Mouse (Mus musculus) gastrocnemius, postnatal 14 days (tissue): Measurements from ENCODE around the gene Gm45716. TPM values are rescaled to one million over a fixed set of nuclear protein-coding genes. Genes with fewer than 3 reads are reported as not detected.

Source experiments
- DNase-seq: peaks from one replicate; pipeline ENCODE4 v3.0.0; 2021; ENCODE audit warnings: mixed read lengths
- intact Hi-C: fragments of 180-260 bp; cut with DNase I; formaldehyde crosslinking; loops from one replicate; pipeline ENCODE4 v1.15.1; 2025; ENCODE audit warnings: low total_unique reads
- long read RNA-seq, 2 experiments: library from polyadenylated mRNA; stranded (forward); transcript quantifications; one replicate each; pipeline ENCODE4 v2.0.0; 2021
- total RNA-seq, 2 experiments: library from RNA; stranded (reverse); gene quantifications; 2 replicates each; pipeline ENCODE4 v1.2.3; 2021

Gene Gm45716
- 1 to 10 TPM; 1.9 to 2.4 TPM for total RNA-seq
- long read RNA-seq, experiment 1, partial matches to known transcripts: 3 of 3 reads
- long read RNA-seq, experiment 1, other reads (novel, unspliced or antisense): 0 of 3 reads
- long read RNA-seq, experiment 2, partial matches to known transcripts: 4 of 4 reads
- long read RNA-seq, experiment 2, other reads (novel, unspliced or antisense): 0 of 4 reads

- DNase-seq: no peak
- intact Hi-C loops: loop anchor here (5.0 to 10.0 kb wide), 2 partner anchors 117 to 430 kb away; no protein-coding TSS in a partner anchor
Measured at GRCm38 (mm10) chr11:90187441-90187840, at the start of gene Gm45716. TSS of gene Gm45716 (plus strand) at chr11:90187683.

GRCm38 (mm10) chr11:90142393-90142792 lies 45.1 kb upstream of the Gm45716 start:
- intact Hi-C loops: no loop called here
- peak; percentile 85 for DNase-seq

GRCm38 (mm10) chr11:90142936-90143335 lies 44.5 kb upstream of the Gm45716 start:
- intact Hi-C loops: no loop called here
- peak; percentile 19 for DNase-seq

- peak; percentile 39 for DNase-seq
- intact Hi-C loops: no loop called here
Measured at GRCm38 (mm10) chr11:90146086-90146860, 41.2 kb upstream of the Gm45716 start.

GRCm38 (mm10) chr11:90155066-90155465 lies 32.4 kb upstream of the Gm45716 start:
- DNase-seq: no peak
- intact Hi-C loops: no loop called here

GRCm38 (mm10) chr11:90155466-90155865 lies 32.0 kb upstream of the Gm45716 start:
- no peak for DNase-seq
- intact Hi-C loops: no loop called here

GRCm38 (mm10) chr11:90167771-90168170 lies 19.7 kb upstream of the Gm45716 start:
- intact Hi-C loops: loop anchor here (5.0 kb wide), 1 partner anchor 130 kb away; no protein-coding TSS in a partner anchor
- DNase-seq: peak; percentile 28

GRCm38 (mm10) chr11:90168338-90169065 lies 19.0 kb upstream of the Gm45716 start:
- no peak for DNase-seq
- intact Hi-C loops: loop anchor here (5.0 kb wide), 1 partner anchor 131 kb away; no protein-coding TSS in a partner anchor

GRCm38 (mm10) chr11:90169200-90170013 lies 18.1 kb upstream of the Gm45716 start:
- DNase-seq: no peak

GRCm38 (mm10) chr11:90170014-90170320 lies 17.5 kb upstream of the Gm45716 start:
- DNase-seq: peak; percentile 39
- intact Hi-C loops: loop anchor here (2.0 to 5.0 kb wide), 2 partner anchors 153 to 183 kb away; no protein-coding TSS in a partner anchor

More at GRCm38 (mm10) chr11:90169200-90170013, 18.1 kb upstream of the Gm45716 start:
- intact Hi-C loops: loop anchor here (2.0 to 5.0 kb wide), 3 partner anchors 132 to 183 kb away; no protein-coding TSS in a partner anchor

GRCm38 (mm10) chr11:90172331-90172730 lies 15.2 kb upstream of the Gm45716 start:
- DNase-seq: no peak
- intact Hi-C loops: loop anchor here (5.0 kb wide), 1 partner anchor 155 kb away; no protein-coding TSS in a partner anchor

- intact Hi-C loops: no loop called here
- DNase-seq: no peak
Measured at GRCm38 (mm10) chr11:90175634-90176300, 11.7 kb upstream of the Gm45716 start.

- no peak for DNase-seq
- intact Hi-C loops: no loop called here
Measured at GRCm38 (mm10) chr11:90177389-90177788, 10.1 kb upstream of the Gm45716 start.

- no peak for DNase-seq
- intact Hi-C loops: loop anchor here (10.0 kb wide), 1 partner anchor 121 kb away; no protein-coding TSS in a partner anchor
Measured at GRCm38 (mm10) chr11:90183361-90183760, 4.1 kb upstream of the Gm45716 start.

GRCm38 (mm10) chr11:90184756-90185155 lies 2.7 kb upstream of the Gm45716 start:
- no peak for DNase-seq

GRCm38 (mm10) chr11:90190156-90190555 lies 2.7 kb downstream of the Gm45716 start:
- DNase-seq: no peak
- intact Hi-C loops: no loop called here

More at GRCm38 (mm10) chr11:90184756-90185155, 2.7 kb upstream of the Gm45716 start:
- intact Hi-C loops: loop anchor here (5.0 to 10.0 kb wide), 2 partner anchors 120 to 433 kb away; no protein-coding TSS in a partner anchor

- DNase-seq: no peak
- intact Hi-C loops: no loop called here
Measured at GRCm38 (mm10) chr11:90194946-90195345, 7.5 kb downstream of the Gm45716 start.

- DNase-seq: no peak
- intact Hi-C loops: no loop called here
Measured at GRCm38 (mm10) chr11:90195756-90196520, 8.5 kb downstream of the Gm45716 start.
